Mouse (Mus musculus): ENCODE measurements at regions not wholly inside any gene's neighbourhood (a gene's known extent, or its start where the extent isn't known, plus 50 kb on each side); places are given as distances from the start of the nearest gene placed in this dataset.

DNA sequence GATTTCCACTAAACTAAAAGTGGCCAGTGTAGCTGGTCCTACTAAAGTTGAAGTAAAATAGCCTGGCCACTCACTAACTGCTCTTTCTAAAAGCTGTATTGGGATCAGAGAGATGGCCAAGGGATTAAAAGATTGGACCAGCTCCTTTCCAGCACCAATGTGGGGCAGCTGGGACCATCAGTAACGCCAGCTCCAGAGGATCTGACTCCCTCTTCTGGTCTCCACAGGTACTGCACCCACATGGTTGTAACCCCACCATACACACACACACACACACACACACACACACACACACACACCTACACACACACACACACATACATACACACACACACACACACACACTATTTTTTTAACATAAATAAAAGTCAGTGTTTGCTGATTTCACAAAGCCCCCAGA, 122.1 kb upstream of the Topaz1 start:
- no peak for DNase-seq (ENCODE audit: extremely low spot score)

DNA sequence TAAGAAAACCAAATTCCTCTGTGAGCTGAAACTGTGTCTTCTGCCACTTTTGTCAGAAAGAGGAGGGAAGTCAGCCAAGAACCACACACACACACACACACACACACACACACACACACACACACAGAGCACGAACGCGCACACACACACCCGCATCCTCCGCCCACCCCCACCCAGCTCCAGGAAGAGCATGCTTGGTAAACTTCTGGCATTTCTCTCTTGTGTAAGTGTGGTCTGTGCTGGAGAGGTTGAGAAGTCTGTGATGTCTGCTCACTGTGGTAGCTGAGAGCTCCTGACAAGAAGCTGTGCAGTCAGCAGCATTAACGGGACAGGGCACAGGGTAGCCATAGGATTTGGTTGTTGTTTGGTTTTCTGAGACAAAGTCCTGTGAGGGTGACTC, 120.8 kb upstream of the Topaz1 start:
- DNase-seq (ENCODE audit: extremely low spot score): no peak

DNA sequence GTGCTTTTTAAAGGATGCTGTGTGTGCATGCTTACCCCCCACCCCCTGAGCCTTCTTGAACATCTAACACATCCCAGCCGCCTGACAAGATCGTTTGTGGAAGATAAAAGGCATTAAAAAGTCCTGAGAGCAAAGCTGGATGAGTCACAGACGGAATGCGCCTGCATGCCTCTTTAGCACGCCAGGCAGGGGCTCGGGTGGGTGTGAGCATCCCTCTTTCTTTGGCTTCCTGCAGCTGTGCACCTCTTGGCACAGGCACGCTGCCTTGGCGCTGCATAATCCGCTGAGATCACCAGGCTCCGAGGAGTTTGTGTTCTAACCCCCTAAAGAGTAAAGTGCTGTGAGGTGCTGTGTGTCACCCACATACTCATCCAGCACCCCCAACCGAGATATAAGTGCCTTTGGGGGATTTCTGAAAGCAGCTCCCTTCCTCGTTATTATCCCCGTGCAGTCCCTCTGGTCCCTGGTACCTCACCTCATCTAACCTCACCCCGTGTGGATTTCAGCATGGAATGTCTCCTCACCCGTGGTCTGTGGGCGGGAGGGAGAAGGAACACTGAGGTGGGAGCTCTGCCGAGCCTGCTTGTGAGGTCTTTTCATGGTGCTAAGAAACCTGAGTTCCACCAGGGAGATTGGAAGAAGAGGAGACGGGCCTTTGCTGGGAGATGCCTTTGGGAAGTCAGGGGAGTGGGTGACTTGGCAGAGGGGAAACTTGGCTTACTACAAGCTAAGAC, 117.8 kb upstream of the Topaz1 start:
- no peak for DNase-seq (ENCODE audit: extremely low spot score)

DNA sequence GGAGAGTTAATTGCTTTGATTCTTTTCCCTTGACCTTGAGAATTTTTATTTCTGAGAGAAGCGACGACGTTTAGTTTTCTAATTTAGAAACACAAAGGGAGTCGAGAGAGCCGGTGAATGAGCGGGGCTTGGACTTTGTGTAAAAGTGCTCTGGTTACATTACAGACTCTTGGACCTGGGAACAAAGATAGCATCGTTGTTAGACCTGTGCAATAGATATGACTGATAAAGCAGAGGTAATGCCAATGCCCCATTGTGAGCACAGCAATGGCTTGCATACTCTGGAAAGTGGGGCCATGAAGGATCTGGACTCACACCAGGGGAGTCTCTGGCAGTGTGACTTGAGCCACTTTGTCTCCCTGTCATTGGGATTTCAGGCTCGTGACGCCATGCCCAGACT, 115.4 kb upstream of the Topaz1 start:
- DNase-seq (ENCODE audit: extremely low spot score): no peak

DNA sequence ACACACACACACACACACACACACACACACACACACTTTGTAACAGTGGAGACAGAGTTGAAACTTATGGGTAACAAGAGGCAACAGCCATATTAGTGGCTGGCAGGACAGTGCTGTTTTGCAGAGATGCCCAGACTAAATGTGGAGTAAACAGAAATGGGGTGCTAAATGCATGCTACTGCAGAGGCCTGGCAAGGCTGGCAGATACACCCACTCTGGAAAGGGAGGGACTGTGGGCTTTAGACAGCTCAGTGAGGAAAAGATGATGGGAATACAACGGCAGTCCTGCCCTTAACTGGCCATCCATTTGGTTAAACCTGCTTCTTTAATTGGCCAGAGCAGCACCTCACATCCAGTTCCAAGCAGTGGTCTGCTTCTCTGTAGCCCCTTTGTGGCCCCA, 113.7 kb upstream of the Topaz1 start:
- no peak for DNase-seq (ENCODE audit: extremely low spot score)

DNA sequence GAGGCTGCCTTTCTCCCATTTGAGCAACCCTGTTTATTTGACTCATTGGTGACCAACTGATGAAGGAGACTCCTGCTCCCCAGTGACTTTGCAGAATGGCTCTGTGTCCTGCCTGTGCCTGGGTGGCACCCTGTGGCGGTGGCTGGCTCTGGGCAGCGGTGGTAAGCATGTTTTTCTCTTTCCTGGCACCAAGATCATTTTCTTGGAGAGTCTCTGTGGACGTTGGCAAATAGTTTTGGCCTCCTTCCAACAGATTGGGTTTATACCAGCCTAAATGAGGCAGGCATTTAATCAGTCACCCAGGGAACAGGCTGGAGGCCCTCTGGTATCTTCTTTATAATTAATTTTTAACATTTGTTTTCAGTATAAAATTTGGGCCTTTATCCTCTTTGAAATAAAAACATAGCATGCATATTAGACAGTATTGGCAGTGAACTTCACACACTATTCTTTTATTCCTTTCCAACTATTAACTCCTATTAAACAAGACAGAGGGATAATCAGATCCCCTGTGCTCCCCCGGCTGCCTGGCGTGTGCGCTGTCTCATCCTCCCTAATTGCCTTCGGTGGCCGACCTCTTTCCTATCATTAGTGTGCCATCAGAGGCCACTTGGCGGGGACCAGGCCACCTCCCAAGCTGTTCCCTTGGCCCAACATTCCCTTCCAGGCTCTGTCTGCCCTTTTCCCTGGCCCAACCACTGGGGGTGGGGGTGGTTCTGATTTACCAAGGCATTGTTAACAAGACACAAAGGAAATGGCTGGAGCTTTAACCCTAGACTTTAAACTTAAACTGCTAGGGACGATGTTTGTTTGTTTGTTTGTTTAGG, 111.8 kb upstream of the Topaz1 start:
- DNase-seq (ENCODE audit: extremely low spot score): no peak

DNA sequence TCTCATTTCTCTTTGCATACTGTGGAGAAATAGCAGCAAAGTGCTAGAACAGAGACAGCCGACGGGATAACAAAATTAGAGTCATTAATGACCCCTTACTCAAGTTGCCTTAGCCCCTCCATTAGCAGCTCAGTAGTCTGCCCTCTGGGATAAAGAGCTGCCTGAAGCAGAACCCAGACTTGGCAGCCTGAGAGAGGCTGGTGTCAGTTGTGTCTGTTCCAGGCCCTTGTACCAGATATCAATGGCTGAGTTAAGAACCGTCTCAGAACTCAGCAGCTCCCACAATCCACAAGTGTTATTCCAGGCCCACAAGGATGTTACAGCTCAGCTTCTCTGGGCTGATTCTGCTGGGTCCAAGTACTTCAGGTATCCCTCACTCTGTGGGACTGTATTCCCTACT, 109.6 kb upstream of the Topaz1 start:
- DNase-seq (ENCODE audit: extremely low spot score): no peak

DNA sequence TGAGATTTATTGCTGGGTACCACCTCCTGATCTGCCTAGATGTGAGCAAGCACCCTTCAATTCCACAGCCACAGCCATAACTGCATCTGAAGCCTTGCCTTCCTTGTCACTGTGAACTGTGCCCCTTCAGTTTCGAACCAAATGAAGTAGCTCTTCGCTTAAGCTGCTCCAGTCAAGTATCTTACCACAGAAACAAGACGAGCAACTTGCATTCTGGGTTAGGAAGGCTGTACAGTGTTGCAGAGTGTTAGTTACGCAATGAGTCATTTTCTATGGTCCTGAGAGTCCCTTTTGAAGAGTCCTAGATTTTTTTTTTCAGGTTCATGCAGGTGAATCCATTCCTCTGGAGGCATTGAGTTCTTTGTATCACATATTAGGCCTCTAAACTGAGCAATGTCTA, 107.9 kb upstream of the Topaz1 start:
- no peak for DNase-seq (ENCODE audit: extremely low spot score)

DNA sequence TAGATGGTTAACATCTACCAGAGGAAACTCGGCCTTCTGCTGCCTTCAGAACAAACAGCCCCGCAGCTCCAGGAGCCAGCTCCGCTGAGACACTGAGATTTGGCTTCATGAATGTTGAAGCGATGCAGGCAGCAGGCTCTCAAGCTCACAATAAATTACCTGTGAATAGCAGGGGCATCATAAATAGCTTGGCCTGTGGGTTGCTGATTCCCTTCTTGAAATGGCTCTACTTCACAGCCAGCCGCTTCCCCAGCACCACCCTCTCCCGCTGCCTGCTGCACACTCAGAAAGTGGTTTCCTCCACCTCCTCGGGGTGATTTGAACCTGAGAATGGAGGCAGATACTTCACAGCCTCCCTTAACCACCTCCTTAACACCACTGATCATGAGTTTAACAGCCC, 104.2 kb upstream of the Topaz1 start:
- no peak for DNase-seq (ENCODE audit: extremely low spot score)

DNA sequence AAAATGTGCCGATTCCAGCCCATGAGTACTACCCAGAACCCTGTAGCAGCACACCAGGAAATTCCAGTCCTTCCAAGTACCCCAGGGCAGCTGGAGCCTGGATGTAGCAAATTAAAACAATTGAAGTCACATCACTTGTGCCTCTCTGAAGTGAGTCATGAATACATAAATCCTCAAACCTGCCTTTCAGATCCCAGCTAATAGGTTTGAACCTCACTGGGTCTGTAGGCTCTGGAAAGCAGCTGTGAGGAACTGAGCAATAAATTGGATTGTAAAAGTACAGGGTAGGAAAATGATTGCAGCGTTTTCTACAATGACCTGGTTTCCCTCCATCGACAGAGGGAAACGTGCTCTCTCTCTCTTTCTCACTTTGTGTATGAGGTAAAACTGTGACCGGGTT, 101.6 kb upstream of the Topaz1 start:
- DNase-seq (ENCODE audit: extremely low spot score): no peak

DNA sequence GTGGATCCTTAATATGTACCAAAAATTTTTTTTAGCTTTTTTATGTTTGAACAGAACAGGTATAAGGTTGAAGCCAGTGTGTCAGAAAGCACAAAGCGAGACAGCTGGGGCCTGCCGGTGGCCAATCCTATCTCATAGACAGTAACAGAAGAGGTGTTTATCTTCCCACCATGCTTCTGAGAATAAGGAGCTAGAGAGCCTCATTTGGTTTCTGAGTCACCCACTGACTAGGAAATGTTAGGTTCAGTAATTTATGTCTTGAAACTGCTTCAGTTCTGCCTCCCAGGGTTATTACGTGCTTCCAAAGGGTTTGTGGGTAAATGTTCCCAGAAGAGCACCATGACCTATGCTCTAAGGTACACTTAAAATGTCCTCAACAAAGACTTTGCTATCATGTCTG, 96.3 kb upstream of the Topaz1 start:
- DNase-seq (ENCODE audit: extremely low spot score): no peak

DNA sequence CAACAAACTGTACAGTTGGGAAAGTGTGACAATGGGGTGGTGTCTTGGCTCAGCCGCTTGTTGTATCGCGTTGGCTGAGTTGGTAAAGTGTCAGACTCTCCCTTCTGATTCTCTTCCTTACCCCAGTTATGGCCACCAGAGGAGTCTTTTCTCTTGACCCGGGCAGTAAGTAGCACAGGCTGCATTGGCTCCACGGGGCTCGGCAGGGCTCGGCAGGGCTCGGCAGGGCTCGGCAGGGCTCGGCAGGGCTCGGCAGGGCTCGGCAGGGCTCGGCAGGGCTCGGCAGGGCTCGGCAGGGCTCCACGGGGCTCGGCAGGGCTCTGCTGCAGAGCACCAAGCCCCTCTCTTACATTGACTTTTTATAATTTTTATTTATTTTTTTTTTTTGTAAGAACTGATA, 91.6 kb upstream of the Topaz1 start:
- no peak for DNase-seq (ENCODE audit: extremely low spot score)

DNA sequence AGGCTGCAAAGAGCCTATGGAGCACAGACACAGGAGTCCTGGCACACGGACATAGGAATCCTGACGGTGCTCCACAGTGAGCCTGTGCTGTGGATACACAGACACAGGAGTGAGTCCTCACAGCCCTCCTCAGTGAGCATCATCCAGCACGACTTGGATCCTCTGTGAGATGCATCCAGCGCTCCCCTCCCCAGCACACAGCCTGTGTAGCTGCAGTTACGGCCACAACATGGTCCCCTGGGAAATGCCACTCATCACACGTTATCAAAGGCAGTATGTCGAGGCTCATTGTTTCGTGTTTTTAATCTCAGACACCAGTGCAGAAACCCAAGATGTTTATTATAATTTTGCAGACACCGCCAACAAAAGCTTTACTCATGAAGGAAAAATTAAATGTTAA, 87.1 kb upstream of the Topaz1 start:
- DNase-seq (ENCODE audit: extremely low spot score): no peak

DNA sequence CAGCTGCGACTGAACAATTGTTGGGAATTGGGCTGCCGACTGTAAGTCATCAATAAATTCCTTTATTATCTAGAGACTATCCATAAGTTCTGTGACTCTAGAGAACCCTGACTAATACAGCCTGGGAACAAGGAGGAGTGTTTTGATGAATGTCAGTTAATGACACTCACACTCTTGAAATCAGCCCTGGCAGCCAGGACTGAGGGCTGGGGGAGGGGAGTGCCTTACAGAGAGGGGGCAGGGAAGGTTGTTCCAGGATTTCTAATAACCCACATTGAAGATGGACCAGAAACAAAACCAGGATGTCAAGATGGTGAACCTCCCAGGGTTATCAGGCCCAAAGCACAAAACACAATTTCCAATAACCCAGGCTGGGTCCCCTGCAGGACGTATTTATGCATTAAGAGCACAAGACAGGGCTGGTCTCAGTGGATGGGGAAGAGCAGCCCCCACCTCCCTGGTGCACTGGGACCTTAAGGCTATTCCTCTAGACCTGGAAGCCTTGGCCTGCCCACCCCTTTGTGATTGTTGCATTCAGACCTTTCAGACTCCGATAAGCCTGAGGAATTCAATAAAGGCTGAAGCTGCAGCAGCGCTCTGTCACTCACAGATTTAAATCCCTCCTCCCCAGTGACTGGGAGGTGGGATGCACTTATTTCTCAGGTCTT, 80.0 kb upstream of the Topaz1 start:
- peak; percentile 21 for DNase-seq (ENCODE audit: extremely low spot score)

DNA sequence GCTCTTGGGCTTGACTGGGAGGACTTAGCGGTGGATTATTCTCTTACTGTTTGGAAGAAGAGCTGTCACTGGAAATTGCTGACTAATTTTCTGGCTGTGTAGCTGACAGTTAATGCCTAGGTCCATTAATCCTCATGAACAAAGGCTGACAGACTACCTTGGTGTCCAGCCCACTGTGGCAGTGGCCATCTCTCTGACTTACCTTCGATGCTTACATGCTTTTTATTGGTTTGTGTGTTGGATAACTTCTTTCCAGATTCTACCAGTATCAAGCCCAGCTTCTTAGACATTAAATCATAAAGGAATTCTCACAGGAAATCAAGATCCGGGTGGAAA, 79.5 kb upstream of the Topaz1 start:
- DNase-seq (ENCODE audit: extremely low spot score): no peak

DNA sequence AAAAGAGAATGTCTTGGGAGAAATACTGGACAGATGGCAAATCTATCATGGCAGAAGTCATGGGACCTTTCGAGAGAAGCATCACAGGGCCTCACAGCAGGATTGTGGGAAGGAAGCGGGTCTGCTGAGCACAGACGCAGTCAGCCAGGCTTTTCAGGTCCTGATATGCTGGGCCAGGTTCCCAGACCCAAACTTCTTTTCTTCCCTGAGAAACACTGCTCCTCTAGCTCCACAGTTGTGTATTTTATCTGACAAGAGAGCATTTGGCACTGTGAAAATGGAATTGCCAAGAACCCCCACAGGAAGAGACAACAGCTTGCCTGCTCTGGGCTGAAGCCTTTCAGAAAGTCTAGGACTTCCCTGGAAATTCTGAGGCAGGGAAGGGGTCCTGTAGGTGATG, 73.4 kb upstream of the Topaz1 start:
- no peak for DNase-seq (ENCODE audit: extremely low spot score)

DNA sequence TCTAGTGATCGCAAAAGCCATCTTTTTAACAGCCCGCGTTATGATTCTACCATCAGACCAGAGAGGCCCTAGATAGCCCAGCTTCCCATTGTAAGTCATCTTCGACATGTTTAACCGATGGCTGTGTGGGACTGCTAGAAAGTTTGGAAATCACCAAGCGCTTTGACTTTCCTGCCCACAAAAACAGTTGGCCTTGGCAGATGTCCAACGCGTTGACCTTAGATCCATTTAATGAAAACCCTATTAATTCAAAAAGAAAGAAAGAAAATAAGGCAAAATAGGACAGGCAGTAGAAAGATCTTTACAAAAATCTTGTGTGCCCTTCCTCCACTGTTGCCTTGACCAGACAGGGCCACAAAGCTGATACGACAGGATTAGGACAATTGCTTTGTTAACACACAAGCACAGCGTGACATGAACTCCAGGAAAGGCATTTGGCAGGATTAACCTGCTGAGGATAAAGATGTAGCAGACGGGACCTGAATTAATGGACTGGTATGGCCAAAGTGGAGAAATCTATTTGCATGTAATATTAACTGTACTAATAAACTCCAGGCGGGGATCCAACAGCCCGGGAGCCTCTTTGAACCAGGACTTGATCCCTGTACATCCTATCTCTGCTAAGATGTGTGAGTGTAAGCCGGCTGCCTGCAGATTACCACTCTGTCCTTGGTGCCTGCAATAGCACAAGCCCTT, 69.0 kb upstream of the Topaz1 start:
- DNase-seq (ENCODE audit: extremely low spot score): no peak

DNA sequence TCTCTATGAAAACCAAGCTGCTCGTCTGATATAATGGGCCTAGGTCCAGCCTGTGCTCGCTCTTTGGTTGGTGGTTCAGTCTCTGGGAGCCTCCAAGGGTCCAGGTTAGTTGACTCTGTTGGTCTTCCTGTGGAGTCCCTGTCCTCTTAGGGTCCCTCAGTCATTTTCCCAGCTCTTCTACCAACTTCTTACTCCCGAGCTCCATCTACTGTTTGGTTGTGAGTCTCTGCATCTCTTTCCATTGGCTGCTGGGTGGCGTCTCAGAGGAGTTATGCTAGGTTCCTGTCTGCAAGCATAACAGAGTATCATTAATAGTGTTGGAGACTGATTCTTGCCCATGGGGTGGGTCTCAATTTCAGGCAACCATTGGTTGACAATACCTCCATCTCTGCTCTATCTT, 60.0 kb upstream of the Topaz1 start:
- DNase-seq (ENCODE audit: extremely low spot score): peak; percentile 39

DNA sequence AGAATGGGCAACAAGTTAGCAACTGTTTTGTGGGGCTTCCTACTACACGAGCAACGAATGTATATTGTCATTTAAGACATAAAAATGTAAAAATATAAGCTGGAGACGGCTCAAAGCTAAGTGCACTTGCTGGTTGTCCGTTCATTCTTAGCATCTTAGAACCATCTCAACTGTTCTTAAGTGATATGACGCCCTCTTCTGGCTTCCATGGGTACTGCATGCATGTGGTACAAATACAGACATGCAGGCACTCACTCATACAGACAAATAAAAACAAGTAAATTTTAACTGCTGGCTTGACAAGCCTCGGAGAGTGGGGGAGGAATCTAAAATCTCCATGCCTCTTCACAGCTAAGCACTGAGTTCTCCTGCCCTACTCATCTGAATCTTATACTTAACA, 55.3 kb upstream of the Topaz1 start:
- DNase-seq (ENCODE audit: extremely low spot score): no peak

DNA sequence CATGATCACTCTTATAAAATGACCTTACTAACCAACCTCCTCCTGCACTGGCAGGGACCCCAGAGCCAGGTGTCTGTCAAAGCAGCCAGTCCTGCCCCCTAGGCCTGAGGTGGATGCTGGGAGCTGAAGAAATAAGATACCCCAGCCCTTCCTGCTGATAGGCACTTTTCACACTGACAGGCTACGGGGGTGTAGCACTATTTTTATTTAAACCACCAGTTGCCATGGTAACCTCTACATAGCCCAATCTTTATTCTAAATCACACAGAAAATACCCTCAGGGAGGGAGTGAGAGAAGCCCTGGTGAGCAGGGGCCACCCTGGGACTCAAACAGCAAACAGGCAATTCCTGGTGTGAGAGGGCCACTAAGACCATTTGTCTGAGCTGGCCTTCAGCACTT, 51.4 kb upstream of the Topaz1 start:
- no peak for DNase-seq (ENCODE audit: extremely low spot score)

Data from embryo, embryonic 9.5 days (tissue).